Mouse (Mus musculus) embryonic facial prominence, embryonic 13.5 days (tissue): ENCODE data around the gene Trib2. TPM values are rescaled to one million over a fixed set of nuclear protein-coding genes. Genes with fewer than 3 reads are reported as not detected.

Experiments used
- ATAC-seq: fragments of 200-750 bp; cut with Nextera tagmentation; 2 replicates; pipeline ENCODE4 v1.8.0; 2017; ENCODE audit warnings: low read depth; ENCODE audit not compliant: insufficient number of reproducible peaks, insufficient read depth, low FRiP score, low TSS enrichment
- H3K27ac ChIP-seq: fragments of 300-500 bp; sonication (generic); 2 replicates; pipeline ENCODE4 v1.5.1; 2015; ENCODE audit warnings: moderate library complexity, mild to moderate bottlenecking, inconsistent platforms
- H3K27me3 ChIP-seq: fragments of 300-500 bp; sonication (generic); 2 replicates; pipeline ENCODE4 v1.6.1; 2015; ENCODE audit warnings: mild to moderate bottlenecking, inconsistent platforms
- H3K36me3 ChIP-seq: fragments of 300-500 bp; sonication (generic); 2 replicates; pipeline ENCODE4 v1.6.1; 2015; ENCODE audit warnings: mild to moderate bottlenecking, inconsistent platforms
- H3K4me1 ChIP-seq: fragments of 300-500 bp; sonication (generic); 2 replicates; pipeline ENCODE4 v1.6.1; 2015; ENCODE audit warnings: inconsistent platforms
- H3K4me2 ChIP-seq: fragments of 300-500 bp; sonication (generic); 2 replicates; pipeline ENCODE4 v1.6.1; 2015; ENCODE audit warnings: moderate library complexity, mild to moderate bottlenecking, inconsistent platforms
- H3K4me3 ChIP-seq: fragments of 300-500 bp; sonication (generic); 2 replicates; pipeline ENCODE4 v1.5.1; 2015; ENCODE audit warnings: mild to moderate bottlenecking, inconsistent platforms
- H3K9ac ChIP-seq: fragments of 300-500 bp; sonication (generic); 2 replicates; pipeline ENCODE4 v1.6.1; 2015; ENCODE audit warnings: mild to moderate bottlenecking, inconsistent platforms
- H3K9me3 ChIP-seq: fragments of 300-500 bp; sonication (generic); 2 replicates; pipeline ENCODE4 v1.6.1; 2016; ENCODE audit warnings: inconsistent platforms
- WGBS: fragments of 180-500 bp; shearing (Covaris S2); methylation state at CpG from one replicate; pipeline ENCODE4 v1.1.7; 2015; ENCODE audit warnings: mixed read lengths; 5-methylcytosine and 5-hydroxymethylcytosine counted together
- polyA plus RNA-seq: library from polyadenylated mRNA; unstranded; fragments of >200 nt; fragmentation: Nextera tagmentation; extraction: Ambion mirVana; gene quantifications from 2 replicates; pipeline ENCODE4 v1.2.1, GENCODE M21; 2015

Gene Trib2
- polyA plus RNA-seq, 1 experiment from 2014 or later, result 48.2 TPM

DNA sequence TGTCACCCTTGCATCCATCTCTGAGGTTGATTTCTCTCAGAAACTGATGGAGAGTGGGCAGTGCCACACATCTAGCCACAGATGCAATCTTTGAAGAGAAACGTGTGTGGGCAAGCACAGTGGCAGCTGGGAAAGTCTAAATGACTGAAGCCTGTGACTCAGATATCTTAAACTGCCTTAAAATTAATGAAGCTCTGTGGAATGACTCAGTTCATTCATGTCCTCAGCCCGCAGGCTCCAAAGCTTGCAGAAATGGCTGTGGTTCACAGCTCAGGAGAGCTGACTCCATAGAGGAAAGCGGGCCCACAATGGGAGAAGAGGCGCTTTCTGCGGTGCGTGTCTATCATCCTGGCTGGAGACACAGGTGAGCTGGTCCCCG lies 15.9 kb upstream of the Trib2 start:
- no peaks in the 10 kb centered on the region for H3K36me3 ChIP-seq
- H3K9ac ChIP-seq, result no peak overlapping the region
- H3K27me3 ChIP-seq, result no peaks in the 10 kb centered on the region
- no peak for ATAC-seq
- H3K4me3 ChIP-seq, result no peak overlapping the region
- no peak overlapping the region for H3K4me2 ChIP-seq
- H3K4me1 ChIP-seq, result peaks cover 5% of the 10 kb centered on the region; the same call in 1 of the 2 replicates
- no peaks in the 10 kb centered on the region for H3K9me3 ChIP-seq
- H3K27ac ChIP-seq, result no peak overlapping the region
- 82% methylated on average over 7 of the region's 7 CpGs for WGBS

DNA sequence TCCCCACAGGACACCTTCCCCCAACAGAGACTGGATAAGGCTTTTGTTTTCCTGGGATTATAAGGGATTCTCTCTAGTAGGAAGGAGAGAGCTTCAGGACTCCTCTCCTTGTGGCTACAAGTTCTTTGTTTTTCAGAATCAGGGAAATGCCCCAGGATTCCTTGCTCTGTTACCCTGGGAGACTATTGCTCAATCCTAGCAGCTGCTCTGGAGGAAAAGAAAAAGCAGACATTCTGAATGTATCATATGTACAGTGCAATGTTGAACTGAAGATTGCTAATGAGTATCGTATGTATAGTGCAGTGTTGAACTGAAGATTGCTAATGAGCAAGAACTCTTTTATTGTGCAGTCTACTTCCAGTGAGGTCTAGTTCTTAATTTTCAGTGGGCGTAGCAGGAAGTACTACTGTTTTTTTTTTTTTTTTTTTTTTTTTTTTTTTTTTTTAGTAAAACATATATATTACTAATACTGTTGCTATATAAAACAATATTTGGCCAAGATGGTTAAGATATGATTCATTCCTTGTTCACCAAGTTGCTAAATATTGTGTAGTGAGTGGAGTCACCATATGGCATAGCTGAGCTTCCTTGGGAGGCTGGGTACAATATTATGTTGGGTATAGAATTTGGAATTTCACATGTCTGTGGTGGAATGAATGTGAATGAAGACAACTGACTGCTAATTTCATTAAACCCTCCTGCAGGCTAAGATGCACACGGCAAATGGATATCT lies 15.4 kb upstream of the Trib2 start:
- H3K36me3 ChIP-seq, result no peaks in the 10 kb centered on the region
- H3K4me1 ChIP-seq, result peaks cover 5% of the 10 kb centered on the region; the same call in 1 of the 2 replicates
- ATAC-seq, result no peak
- no peaks in the 10 kb centered on the region for H3K9me3 ChIP-seq
- 60% methylated on average over 3 of the region's 3 CpGs for WGBS
- H3K9ac ChIP-seq, result no peak overlapping the region
- no peak overlapping the region for H3K4me3 ChIP-seq
- 0 out of 2 replicates have a peak overlapping the region, but pooled peaks have one; percentile 44 for H3K27ac ChIP-seq
- H3K27me3 ChIP-seq, result no peaks in the 10 kb centered on the region
- no peak overlapping the region for H3K4me2 ChIP-seq

DNA sequence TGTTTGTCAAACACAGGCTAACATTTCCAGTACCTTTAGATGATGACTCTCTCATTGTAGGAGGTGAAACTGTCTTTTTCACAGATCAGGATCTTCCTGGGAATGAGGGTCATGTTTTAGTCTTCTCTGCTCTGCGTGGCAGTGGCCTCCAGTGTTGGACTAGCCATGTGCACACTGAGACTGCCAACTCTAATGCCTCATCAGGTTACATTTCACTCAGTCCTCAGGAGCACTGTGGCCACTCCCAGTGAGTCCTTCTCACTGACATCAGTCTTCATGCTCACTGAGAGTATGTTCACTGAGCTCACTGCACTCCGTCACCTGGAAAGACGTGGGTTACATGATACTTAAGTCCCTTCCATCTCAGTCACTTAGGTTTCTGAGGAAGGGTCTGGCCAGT lies 14.0 kb upstream of the Trib2 start:
- no peak for ATAC-seq
- Histone ChIP-seq H3K9ac (no peak overlapping the region), H3K27me3 (no peaks in the 10 kb centered on the region), H3K4me3 (no peak overlapping the region), H3K27ac (no peak overlapping the region), H3K4me2 (no peak overlapping the region), H3K36me3 (no peaks in the 10 kb centered on the region), H3K4me1 (peaks cover 5% of the 10 kb centered on the region; the same call in 1 of the 2 replicates), H3K9me3 (no peaks in the 10 kb centered on the region)
- WGBS, result 80% methylated on average over 3 of the region's 3 CpGs

- no peak for ATAC-seq
- Histone ChIP-seq H3K4me1 (peaks cover 5% of the 10 kb centered on the region; the same call in 1 of the 2 replicates), H3K27ac (no peak overlapping the region), H3K27me3 (no peaks in the 10 kb centered on the region), H3K36me3 (no peaks in the 10 kb centered on the region), H3K4me3 (no peak overlapping the region), H3K9ac (no peak overlapping the region), H3K9me3 (no peaks in the 10 kb centered on the region), H3K4me2 (no peak overlapping the region)
- 86% methylated on average over 2 of the region's 2 CpGs for WGBS
These were observed 12.2 kb upstream of the Trib2 start for GRCm38 (mm10) chr12:15828815-15829398.

- Histone ChIP-seq H3K36me3 (no peaks in the 10 kb centered on the region), H3K27me3 (no peaks in the 10 kb centered on the region), H3K27ac (no peak overlapping the region), H3K4me2 (no peak overlapping the region), H3K9me3 (no peaks in the 10 kb centered on the region), H3K4me1 (peaks cover 7% of the 10 kb centered on the region; the same call in 1 of the 2 replicates), H3K4me3 (no peak overlapping the region), H3K9ac (no peak overlapping the region)
- no peak for ATAC-seq
These were observed 4.3 kb upstream of the Trib2 start for GRCm38 (mm10) chr12:15821019-15821418.

- WGBS, result 22% methylated on average over 4 of the region's 4 CpGs
- Histone ChIP-seq H3K9ac (peak overlapping the region; percentile 98), H3K4me2 (peak overlapping the region; percentile 75), H3K27ac (peak overlapping the region; percentile 85), H3K4me3 (peak overlapping the region; percentile 90), H3K36me3 (no peaks in the 10 kb centered on the region), H3K9me3 (no peaks in the 10 kb centered on the region; the same call in 1 of the 2 replicates), H3K27me3 (no peaks in the 10 kb centered on the region), H3K4me1 (peaks cover 16% of the 10 kb centered on the region)
- ATAC-seq, result no peak
These were observed 643 bp upstream of the Trib2 start for GRCm38 (mm10) chr12:15817365-15817764.

- Histone ChIP-seq H3K27ac (peak overlapping the region; percentile 97), H3K9ac (peak overlapping the region; percentile 98), H3K4me1 (peaks cover 27% of the 10 kb centered on the region), H3K9me3 (no peaks in the 10 kb centered on the region; the same call in 1 of the 2 replicates), H3K4me3 (peak overlapping the region; percentile 90), H3K36me3 (no peaks in the 10 kb centered on the region), H3K4me2 (peak overlapping the region; percentile 75), H3K27me3 (no peaks in the 10 kb centered on the region)
- WGBS, result under 1% methylated on average over 23 of the region's 23 CpGs
- peak; percentile 26; the same call in 1 of the 2 replicates for ATAC-seq
These were observed 492 bp downstream of the Trib2 start for GRCm38 (mm10) chr12:15816254-15816605.

DNA sequence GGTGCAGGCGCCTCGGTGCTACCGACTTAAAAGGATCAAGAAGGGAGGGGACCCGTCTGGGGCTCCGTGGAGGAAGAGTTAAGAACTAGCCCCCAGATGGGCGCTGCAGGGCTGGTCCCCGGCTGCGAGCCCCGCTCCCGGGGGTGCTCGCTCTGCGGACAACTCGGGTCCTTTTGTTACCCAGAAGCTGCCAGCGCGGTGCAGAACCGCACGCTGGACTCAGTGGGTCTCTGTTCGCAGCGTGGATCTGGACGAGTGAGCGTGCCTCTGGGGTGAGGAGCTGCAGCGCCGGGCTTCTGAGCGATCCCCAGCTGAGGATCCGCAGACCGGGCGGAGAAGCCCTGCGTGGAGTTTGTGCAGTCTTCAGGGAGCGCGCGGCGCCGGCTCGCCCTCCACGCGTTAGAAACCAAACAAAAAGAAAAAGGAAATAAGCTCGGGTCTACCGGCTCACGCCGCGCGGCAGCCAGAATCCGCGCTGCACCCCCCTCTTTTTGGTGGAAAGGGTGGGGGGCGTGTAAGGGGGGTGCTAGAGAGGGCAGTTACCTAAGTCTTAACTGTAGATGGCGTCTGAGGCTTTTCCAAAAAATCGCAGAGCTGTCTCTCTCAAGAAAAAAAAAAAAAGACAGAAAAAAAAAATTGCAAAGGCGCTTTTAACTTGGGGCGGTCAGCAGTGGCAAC lies 1.0 kb downstream of the Trib2 start:
- Histone ChIP-seq H3K9me3 (no peaks in the 10 kb centered on the region; the same call in 1 of the 2 replicates), H3K4me2 (peak overlapping the region; percentile 75), H3K27ac (peak overlapping the region; percentile 97), H3K4me3 (peak overlapping the region; percentile 90), H3K4me1 (peaks cover 32% of the 10 kb centered on the region), H3K27me3 (no peaks in the 10 kb centered on the region), H3K36me3 (no peaks in the 10 kb centered on the region), H3K9ac (peak overlapping the region; percentile 98)
- WGBS, result under 1% methylated on average over 49 of the region's 49 CpGs
- peak; percentile 74; the same call in 1 of the 2 replicates for ATAC-seq

GRCm38 (mm10) chr12:15815170-15815575 lies 1.5 kb downstream of the Trib2 start:
- Histone ChIP-seq H3K4me3 (peak overlapping the region; percentile 90), H3K9me3 (no peaks in the 10 kb centered on the region; the same call in 1 of the 2 replicates), H3K27ac (peak overlapping the region; percentile 97), H3K36me3 (no peaks in the 10 kb centered on the region), H3K27me3 (no peaks in the 10 kb centered on the region), H3K4me1 (peaks cover 35% of the 10 kb centered on the region), H3K4me2 (peak overlapping the region; percentile 75), H3K9ac (peak overlapping the region; percentile 98)
- ATAC-seq, result no peak
- under 1% methylated on average over 23 of the region's 23 CpGs for WGBS

GRCm38 (mm10) chr12:15814249-15815081 lies 2.3 kb downstream of the Trib2 start:
- Histone ChIP-seq H3K9ac (peak overlapping the region; percentile 98), H3K27me3 (no peaks in the 10 kb centered on the region), H3K4me2 (peak overlapping the region; percentile 75), H3K27ac (peak overlapping the region; percentile 97), H3K4me3 (peak overlapping the region; percentile 90), H3K4me1 (peaks cover 42% of the 10 kb centered on the region), H3K36me3 (peaks cover 4% of the 10 kb centered on the region; the same call in 1 of the 2 replicates), H3K9me3 (no peaks in the 10 kb centered on the region; the same call in 1 of the 2 replicates)
- ATAC-seq, result no peak
- WGBS, result under 1% methylated on average over 32 of the region's 32 CpGs

GRCm38 (mm10) chr12:15813819-15814165 lies 2.9 kb downstream of the Trib2 start:
- ATAC-seq, result no peak
- Histone ChIP-seq H3K4me3 (peak overlapping the region; percentile 90), H3K27me3 (no peaks in the 10 kb centered on the region), H3K9me3 (no peaks in the 10 kb centered on the region; the same call in 1 of the 2 replicates), H3K4me2 (peak overlapping the region; percentile 75), H3K36me3 (peaks cover 10% of the 10 kb centered on the region; the same call in 1 of the 2 replicates), H3K9ac (peak overlapping the region; percentile 98), H3K4me1 (peaks cover 42% of the 10 kb centered on the region), H3K27ac (0 out of 2 replicates have a peak overlapping the region, but pooled peaks have one; percentile 97)
- WGBS, result 7% methylated on average over 5 of the region's 5 CpGs
